26 mouse cellular contexts compared by ENCODE assay signal in the genomic region with DNA sequence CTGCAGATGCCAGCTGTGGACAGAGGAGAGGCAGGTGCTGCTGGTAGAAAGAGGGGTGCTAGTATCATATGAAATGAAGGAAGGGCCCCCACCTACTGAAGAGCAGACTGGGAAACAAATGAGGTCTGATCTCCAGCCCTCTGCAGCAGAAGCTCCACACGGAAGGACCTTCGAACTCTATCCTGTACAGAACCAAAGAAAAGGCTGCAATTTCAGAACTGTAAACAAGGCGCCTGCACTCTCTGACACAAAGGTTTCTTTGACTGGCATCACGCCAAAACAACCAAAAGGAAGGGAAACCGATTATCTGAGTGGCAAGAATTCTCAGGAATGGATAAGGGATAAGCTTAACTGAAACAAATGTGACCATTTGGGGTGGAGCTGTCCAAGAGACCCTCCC. TPM values are rescaled to one million over a fixed set of nuclear protein-coding genes. Genes with fewer than 3 reads are reported as not detected.
DNase-seq lines count a peak whose midpoint lies in the region; ATAC-seq and TF ChIP-seq lines count a peak whose summit lies in the region.
"Had no signal": no experiment of that assay in that cellular context is flagged by ENCODE, and none has a peak within 500 bp of the region (broad histone marks: within the 10 kb centered on the region; RNA-seq: fewer than 3 reads in every experiment).

No protein-coding gene starts in this region.

- 0 out of 2 replicates have a peak, but pooled peaks have one; percentile 57 for ATAC-seq in heart, embryonic 11.5 days (replicated peaks; ENCODE audit: insufficient number of reproducible peaks, low FRiP score, low TSS enrichment)
- ATAC-seq in hindbrain, embryonic 13.5 days (ENCODE audit: low FRiP score), result no peak
- no peak for ATAC-seq in hindbrain, embryonic 14.5 days (ENCODE audit: low FRiP score)
- no peak for ATAC-seq in lung, embryonic 14.5 days (ENCODE audit: insufficient read depth)
- ATAC-seq: CD4-positive, CD25-positive, alpha-beta regulatory T cell, adult 4 months; forebrain, embryonic 15.5 days; intestine, postnatal 0 days had no signal

- no peak overlapping the region for H3K4me2 ChIP-seq in heart, embryonic 11.5 days
- no peak overlapping the region for H3K4me2 ChIP-seq in hindbrain, embryonic 13.5 days
- no peak overlapping the region for H3K4me2 ChIP-seq in hindbrain, embryonic 14.5 days (replicated peaks)
- no peak overlapping the region for H3K4me2 ChIP-seq in lung, embryonic 14.5 days
- H3K4me2 ChIP-seq: embryonic facial prominence, embryonic 13.5 days; forebrain, embryonic 15.5 days; heart, embryonic 13.5 days; hindbrain, embryonic 15.5 days had no signal

- WGBS in heart, embryonic 11.5 days (ENCODE audit: insufficient replicate concordance), result 52% methylated on average over 5 of the region's 5 CpGs
- WGBS in hindbrain, embryonic 13.5 days, result 70% methylated on average over 5 of the region's 5 CpGs
- 73% methylated on average over 5 of the region's 5 CpGs for WGBS in hindbrain, embryonic 14.5 days
- 31% methylated on average over 5 of the region's 5 CpGs for WGBS in lung, embryonic 14.5 days

- H3K9ac ChIP-seq in heart, embryonic 11.5 days (ENCODE audit: low read depth, low read length), result no peak overlapping the region
- H3K9ac ChIP-seq in hindbrain, embryonic 13.5 days, result no peak overlapping the region
- H3K9ac ChIP-seq in hindbrain, embryonic 14.5 days, result no peak overlapping the region
- no peak overlapping the region for H3K9ac ChIP-seq in lung, embryonic 14.5 days
- H3K9ac ChIP-seq: embryonic facial prominence, embryonic 13.5 days; forebrain, embryonic 15.5 days; heart, embryonic 13.5 days; hindbrain, embryonic 15.5 days had no signal

- peaks cover 4% of the 10 kb centered on the region for H3K4me1 ChIP-seq in heart, embryonic 11.5 days (ENCODE audit: control insufficient read depth, insufficient read depth, low read length)
- H3K4me1 ChIP-seq in hindbrain, embryonic 13.5 days (replicated peaks), result peaks cover 24% of the 10 kb centered on the region
- peaks cover 4% of the 10 kb centered on the region; the same call in 1 of the 2 replicates for H3K4me1 ChIP-seq in hindbrain, embryonic 14.5 days (replicated peaks; ENCODE audit: control insufficient read depth, insufficient read depth, low read length)
- H3K4me1 ChIP-seq in lung, embryonic 14.5 days (ENCODE audit: insufficient read depth), result no peaks in the 10 kb centered on the region

- no peaks in the 10 kb centered on the region for H3K9me3 ChIP-seq in heart, embryonic 11.5 days (replicated peaks; ENCODE audit: control insufficient read depth, low read length)
- H3K9me3 ChIP-seq in hindbrain, embryonic 13.5 days, result no peaks in the 10 kb centered on the region
- H3K9me3 ChIP-seq in hindbrain, embryonic 14.5 days (ENCODE audit: control insufficient read depth, low read length), result no peaks in the 10 kb centered on the region
- H3K9me3 ChIP-seq in lung, embryonic 14.5 days (ENCODE audit: low read depth, low read length), result no peaks in the 10 kb centered on the region
- H3K9me3 ChIP-seq: embryonic facial prominence, embryonic 13.5 days; forebrain, embryonic 10.5 days; forebrain, embryonic 15.5 days; heart, embryonic 13.5 days; hindbrain, embryonic 10.5 days; hindbrain, embryonic 15.5 days had no signal

- H3K36me3 ChIP-seq in heart, embryonic 11.5 days (ENCODE audit: control insufficient read depth, insufficient read depth, low read length), result no peaks in the 10 kb centered on the region
- H3K36me3 ChIP-seq in hindbrain, embryonic 13.5 days, result no peaks in the 10 kb centered on the region
- H3K36me3 ChIP-seq in hindbrain, embryonic 14.5 days (replicated peaks; ENCODE audit: control insufficient read depth, insufficient read depth), result no peaks in the 10 kb centered on the region
- no peaks in the 10 kb centered on the region for H3K36me3 ChIP-seq in lung, embryonic 14.5 days (ENCODE audit: insufficient read depth)
- H3K36me3 ChIP-seq: embryonic facial prominence, embryonic 13.5 days; forebrain, embryonic 10.5 days; forebrain, embryonic 15.5 days; heart, embryonic 13.5 days; hindbrain, embryonic 10.5 days; hindbrain, embryonic 15.5 days had no signal

- no peak for DNase-seq in heart, adult 18-20 months
- no peak for DNase-seq in hindbrain, embryonic 14.5 days (ENCODE audit: low spot score)
- DNase-seq in lung, embryonic 14.5 days, result peak; percentile 9
- no peak for DNase-seq in lung, postnatal 14 days
- DNase-seq: adrenal gland, adult 2 months; adrenal gland, postnatal 14 days; cerebellum, adult 11 months; cerebellum, adult 2 months; cerebellum, adult 9-11 months; cerebellum, postnatal 25 days; gastrocnemius, postnatal 25 days; heart, adult 2 months; heart, postnatal 36 days had no signal

- no peaks in the 10 kb centered on the region; the same call in 1 of the 2 replicates for H3K27me3 ChIP-seq in heart, embryonic 11.5 days (ENCODE audit: control insufficient read depth, insufficient read depth, low read length)
- H3K27me3 ChIP-seq in hindbrain, embryonic 13.5 days, result no peaks in the 10 kb centered on the region
- no peaks in the 10 kb centered on the region for H3K27me3 ChIP-seq in hindbrain, embryonic 14.5 days (ENCODE audit: control insufficient read depth, insufficient read depth, low read length)
- H3K27me3 ChIP-seq in lung, embryonic 14.5 days (ENCODE audit: insufficient read depth, low read length), result peaks cover 4% of the 10 kb centered on the region; the same call in 1 of the 2 replicates
- H3K27me3 ChIP-seq: forebrain, embryonic 15.5 days; hindbrain, embryonic 15.5 days had no signal

- H3K27ac ChIP-seq in heart, embryonic 11.5 days (ENCODE audit: low read depth, low read length), result no peak overlapping the region
- H3K27ac ChIP-seq in hindbrain, embryonic 13.5 days, result 0 out of 2 replicates have a peak overlapping the region, but pooled peaks have one; percentile 1
- no peak overlapping the region for H3K27ac ChIP-seq in hindbrain, embryonic 14.5 days
- no peak overlapping the region for H3K27ac ChIP-seq in lung, embryonic 14.5 days (ENCODE audit: low read depth)
- H3K27ac ChIP-seq: embryonic facial prominence, embryonic 13.5 days; forebrain, embryonic 10.5 days; forebrain, embryonic 15.5 days; heart, adult 2 months; heart, embryonic 13.5 days; hindbrain, embryonic 10.5 days; hindbrain, embryonic 15.5 days had no signal

- TF ChIP-seq CTCF in lung, embryonic 14.5 days (IDR thresholded peaks at IDR 0.05; ENCODE audit: low read depth), result no peak

- H3K4me3 ChIP-seq in heart, embryonic 11.5 days (ENCODE audit: low read depth, low read length), result no peak overlapping the region
- H3K4me3 ChIP-seq in hindbrain, embryonic 13.5 days, result no peak overlapping the region
- H3K4me3 ChIP-seq in hindbrain, embryonic 14.5 days (replicated peaks; ENCODE audit: low read length), result no peak overlapping the region
- no peak overlapping the region for H3K4me3 ChIP-seq in lung, embryonic 14.5 days (ENCODE audit: low read depth, low read length)
- H3K4me3 ChIP-seq: embryonic facial prominence, embryonic 13.5 days; forebrain, embryonic 10.5 days; forebrain, embryonic 15.5 days; heart, adult 2 months; heart, embryonic 13.5 days; hindbrain, embryonic 10.5 days; hindbrain, embryonic 15.5 days had no signal

RNA-seq across cellular contexts. Expression of a gene that starts 18.9 kb away (rescaled TPM):
- polyA plus RNA-seq in heart, embryonic 11.5 days (2014; fragmentation: Nextera tagmentation; extraction: Ambion mirVana), result 1.7 and 2.6 TPM in 2 replicates
- total RNA-seq in heart, adult 18-20 months (2021), result 1 to 10 TPM in 1 of 2 experiments, under 1 TPM in 1; 0.67 to 1.1 TPM
- polyA plus RNA-seq in hindbrain, embryonic 13.5 days (2015; fragmentation: Nextera tagmentation; extraction: Ambion mirVana), result 42.0 and 47.7 TPM in 2 replicates
- 61.5 and 61.6 TPM in 2 replicates for polyA plus RNA-seq in hindbrain, embryonic 14.5 days (2014; fragmentation: Nextera tagmentation; extraction: Ambion mirVana)
- polyA plus RNA-seq in lung, embryonic 14.5 days (2014; fragmentation: Nextera tagmentation; extraction: Ambion mirVana), result 0.22 and 0.45 TPM in 2 replicates
- total RNA-seq: common myeloid progenitor, adult 5-6 weeks; MEL had no signal
- polyA plus RNA-seq: C2C12; CD4-positive, CD25-positive, alpha-beta regulatory T cell, adult 4 months had no signal

Comparison
In these comparisons a context has a peak if more than half of its experiments do, and no peak if none do; other contexts are left out.
1. RNA of a gene that starts 18.9 kb away (polyA plus RNA-seq): 61.5 to 61.6 TPM in hindbrain, embryonic 14.5 days and 42.0 to 47.7 TPM in hindbrain, embryonic 13.5 days; 1.7 to 2.6 TPM in heart, embryonic 11.5 days and 0.22 to 0.45 TPM in lung, embryonic 14.5 days; every median in the first group is over 10 times any median in the second.